Mouse (Mus musculus) induced T-regulatory cell, adult 2 months (primary cell): ENCODE data around the gene Gdi1.
"Not testable (repeated sequence)": the region's sequence is repeated elsewhere in the genome, so short reads cannot be mapped to it uniquely, and the experiment has no call there.

Experiments
- DNase-seq: peaks from one replicate; pipeline ENCODE4 v3.0.0-alpha.2; 2012; ENCODE audit warnings: low read depth

Gdi1 gene

DNA sequence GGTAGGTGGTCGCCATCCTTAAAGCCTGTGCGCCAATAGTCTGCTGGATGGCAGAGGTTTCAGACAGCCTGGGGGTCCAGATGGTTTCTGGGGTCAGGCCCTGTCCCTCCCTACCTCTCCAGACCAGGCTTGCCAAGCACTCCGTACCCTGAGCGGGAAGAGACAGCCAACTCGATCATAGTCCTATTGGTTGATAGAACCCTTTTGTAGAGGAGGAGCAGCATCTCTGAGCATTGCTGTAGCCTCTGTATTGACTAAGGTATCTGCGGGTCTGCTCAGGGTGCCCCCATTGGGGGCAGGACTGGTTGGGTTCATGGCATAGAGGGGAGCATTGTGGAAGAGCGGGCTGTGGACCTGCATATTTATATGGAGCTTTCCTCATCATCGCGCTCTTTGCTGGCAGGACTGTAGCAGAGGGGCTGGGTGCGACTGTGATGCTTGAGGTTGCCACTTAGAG is 24.4 kb downstream of the Gdi1 start:
- DNase-seq: no peak

DNA sequence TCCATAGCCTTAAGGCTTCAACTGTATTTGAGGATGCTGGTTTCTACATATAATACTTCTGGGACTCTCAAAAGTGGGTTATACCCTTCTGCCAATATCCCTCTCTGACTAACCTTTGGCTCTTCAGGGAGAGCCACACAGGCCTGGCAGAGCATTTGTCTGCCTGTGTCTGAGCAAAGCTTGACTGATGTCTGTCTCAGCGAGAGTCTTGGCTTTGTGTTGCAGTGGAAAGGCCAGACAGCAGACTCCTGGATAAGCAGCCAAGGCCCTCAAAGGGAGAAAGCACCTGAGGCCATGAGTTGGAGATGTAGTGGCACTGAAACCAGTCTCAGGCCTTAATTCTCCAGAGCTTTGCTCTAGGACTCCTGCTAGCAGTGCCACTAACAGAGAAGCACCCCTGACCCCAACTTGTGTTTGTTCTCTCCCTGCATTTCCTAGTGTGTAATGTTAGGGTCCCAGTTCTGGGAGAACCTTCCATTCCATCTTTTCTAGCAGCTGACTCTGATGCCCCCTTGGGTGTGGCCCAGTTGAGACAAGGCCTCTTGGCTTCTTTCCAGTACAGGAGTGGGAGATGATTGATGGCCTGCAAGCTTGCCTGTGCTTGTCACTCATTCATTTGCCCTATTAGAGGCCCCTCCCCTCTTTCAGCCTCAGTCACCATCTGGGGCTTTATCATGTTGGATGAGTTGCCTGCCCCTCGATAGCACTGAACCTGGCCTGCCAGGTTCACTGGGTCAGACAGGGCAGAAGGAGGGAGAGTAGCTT is 25.6 kb downstream of the Gdi1 start:
- no peak for DNase-seq

DNA sequence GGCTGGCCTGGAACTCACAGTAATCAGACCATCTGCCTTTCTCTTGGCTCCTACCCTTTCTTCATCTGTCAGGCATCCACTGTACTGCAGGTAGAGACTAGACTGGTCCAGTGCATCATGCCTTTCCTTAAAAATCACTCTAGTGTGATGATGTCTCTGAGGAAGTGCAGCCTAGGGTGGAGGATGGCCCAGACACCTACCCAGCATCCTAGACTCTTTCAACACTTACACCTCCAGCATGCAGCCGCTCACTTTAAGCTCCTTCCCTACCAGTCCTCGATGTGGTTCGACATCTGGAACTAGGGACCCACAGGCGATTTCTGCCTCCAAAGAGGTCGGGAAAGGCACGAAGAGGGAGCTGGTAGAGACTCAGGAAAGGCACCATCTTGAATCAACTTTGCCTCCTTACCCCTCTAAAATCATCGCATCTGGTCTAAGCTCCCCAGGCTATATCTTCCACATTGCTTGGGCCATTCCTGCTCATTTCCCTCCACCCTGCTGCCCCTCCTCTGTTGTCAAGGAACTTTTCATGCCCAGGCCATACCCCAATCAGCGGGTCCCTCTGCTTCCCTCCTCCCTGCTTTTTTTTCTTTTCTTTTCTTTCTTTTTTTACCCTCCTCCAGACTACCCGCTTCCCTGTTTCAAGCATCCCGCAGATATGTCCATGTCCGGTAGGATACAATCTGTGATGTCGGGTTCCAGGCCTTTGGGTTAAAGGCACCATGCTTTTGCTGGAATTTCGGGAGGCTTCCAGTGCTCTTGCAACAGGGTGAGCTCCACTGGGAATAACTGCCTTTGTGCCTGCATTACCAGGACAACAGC is 48.1 kb downstream of the Gdi1 start:
- DNase-seq: no peak

DNA sequence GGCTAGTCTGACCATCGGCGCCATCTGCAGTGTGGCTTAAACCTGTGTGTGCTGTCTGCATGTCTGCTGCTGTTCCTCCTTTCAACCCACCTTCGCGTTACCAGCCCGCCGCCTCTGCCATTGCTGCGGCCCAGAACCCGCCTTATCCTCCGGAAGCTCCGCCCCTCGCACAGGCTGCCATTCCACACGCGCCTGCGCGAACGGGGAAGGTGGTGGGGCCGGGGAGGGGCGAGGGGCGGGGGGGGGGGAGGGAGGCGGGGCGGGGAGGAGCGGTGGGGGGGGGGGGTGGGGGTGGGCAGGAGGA is 48.6 kb downstream of the Gdi1 start, which contains the start of gene Lage3:
Gene Lage3, minus strand, starts transcription at position 152 of the 304 bp plus-strand sequence.
- DNase-seq: peak; percentile 88

DNA sequence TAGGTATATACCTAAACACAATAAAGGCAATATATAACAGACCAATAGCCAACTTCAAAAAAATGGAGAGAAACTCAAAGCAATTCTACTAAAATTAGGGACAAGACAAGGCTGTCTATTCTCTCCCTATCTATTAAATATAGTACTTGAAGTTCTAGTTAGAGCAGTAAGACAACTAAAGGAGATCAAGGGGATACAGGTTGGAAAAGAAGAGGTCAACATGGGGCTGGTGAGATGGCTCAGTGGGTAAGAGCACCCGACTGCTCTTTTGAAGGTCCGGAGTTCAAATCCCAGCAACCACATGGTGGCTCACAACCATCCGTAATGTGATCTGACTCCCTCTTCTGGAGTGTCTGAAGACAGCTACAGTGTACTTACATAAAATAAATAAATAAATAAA is 52.3 kb downstream of the Gdi1 start:
- not testable (repeated sequence) for DNase-seq

DNA sequence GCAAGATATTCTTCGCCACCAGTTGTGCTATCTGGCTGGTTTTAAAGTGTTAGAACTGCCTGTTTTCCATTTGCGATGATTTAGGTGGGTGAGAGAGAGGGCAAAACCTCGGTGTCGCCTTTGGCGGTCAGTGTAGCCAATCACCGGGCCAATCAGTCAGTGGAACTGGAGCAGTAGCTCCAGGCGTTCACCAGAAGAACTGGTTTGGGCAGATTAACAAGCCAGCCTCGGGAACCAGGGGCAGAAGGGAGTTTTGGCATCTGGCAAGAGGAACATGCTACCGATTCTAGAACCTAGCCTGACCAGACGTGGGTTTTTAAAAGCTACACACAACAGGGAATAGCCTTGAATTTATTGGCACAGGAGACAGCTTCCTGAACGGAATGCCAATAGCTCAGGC is 54.4 kb downstream of the Gdi1 start:
- no peak for DNase-seq
